Mouse (Mus musculus) kidney, postnatal 0 days (tissue): ENCODE data around the gene Kif6. TPM values are rescaled to one million over a fixed set of nuclear protein-coding genes. Genes with fewer than 3 reads are reported as not detected.

Source experiments
- ATAC-seq: fragments of 200-750 bp; cut with Nextera tagmentation; replicated peaks from 2 replicates; pipeline ENCODE4 v1.8.0; 2017; ENCODE audit warnings: low read depth, moderate number of reproducible peaks, moderate TSS enrichment, moderate library complexity; ENCODE audit not compliant: low FRiP score
- DNase-seq: peaks from one replicate; pipeline ENCODE4 v3.0.0-alpha.2; 2016; ENCODE audit warnings: low spot score
- H3K27ac ChIP-seq: fragments of 300-500 bp; sonication (generic); 2 replicates; pipeline ENCODE4 v1.5.1; 2014; ENCODE audit warnings: mild to moderate bottlenecking
- H3K27me3 ChIP-seq: fragments of 300-500 bp; sonication (generic); 2 replicates; pipeline ENCODE4 v1.6.1; 2014; ENCODE audit warnings: low read length, mixed read lengths; ENCODE audit not compliant: insufficient read depth
- H3K36me3 ChIP-seq: fragments of 300-500 bp; sonication (generic); 2 replicates; pipeline ENCODE4 v1.6.1; 2014; ENCODE audit warnings: low read length, mixed read lengths; ENCODE audit not compliant: insufficient read depth
- H3K4me1 ChIP-seq: fragments of 300-500 bp; sonication (generic); replicated peaks from 2 replicates; pipeline ENCODE4 v1.6.1; 2014; ENCODE audit warnings: antibody characterized with exemption, low read length, mixed read lengths; ENCODE audit not compliant: insufficient read depth
- H3K4me2 ChIP-seq: fragments of 300-500 bp; sonication (generic); 2 replicates; pipeline ENCODE4 v1.6.1; 2014; ENCODE audit warnings: mild to moderate bottlenecking, low read length, moderate library complexity, mixed read lengths
- H3K4me3 ChIP-seq: fragments of 300-500 bp; sonication (generic); replicated peaks from 2 replicates; pipeline ENCODE4 v1.5.1; 2014; ENCODE audit warnings: low read depth, low read length
- H3K9ac ChIP-seq: fragments of 300-500 bp; sonication (generic); 2 replicates; pipeline ENCODE4 v1.6.1; 2014; ENCODE audit warnings: low read depth, low read length
- H3K9me3 ChIP-seq: fragments of 300-500 bp; sonication (generic); replicated peaks from 2 replicates; pipeline ENCODE4 v1.6.1; 2016; ENCODE audit warnings: low read length, inconsistent platforms, mixed read lengths
- CTCF ChIP-seq: IDR thresholded peaks from 2 replicates; pipeline ENCODE4 v1.5.1; 2016; ENCODE audit warnings: antibody characterized with exemption, low read depth, mild to moderate bottlenecking, moderate library complexity
- WGBS: fragments of 180-500 bp; shearing (Covaris S2); extraction: QIAGEN DNeasy Blood & Tissue Kit; methylation state at CpG from one replicate; pipeline ENCODE4 v1.1.7; 2014; 5-methylcytosine and 5-hydroxymethylcytosine counted together
- polyA plus RNA-seq: library from polyadenylated mRNA; unstranded; fragments of >200 nt; fragmentation: Nextera tagmentation; extraction: Ambion mirVana; gene quantifications from 2 replicates; pipeline ENCODE4 v1.2.1, GENCODE M21; 2015

Gene Kif6
- polyA plus RNA-seq, 1 experiment from 2014 or later, result 1.3 TPM

DNA sequence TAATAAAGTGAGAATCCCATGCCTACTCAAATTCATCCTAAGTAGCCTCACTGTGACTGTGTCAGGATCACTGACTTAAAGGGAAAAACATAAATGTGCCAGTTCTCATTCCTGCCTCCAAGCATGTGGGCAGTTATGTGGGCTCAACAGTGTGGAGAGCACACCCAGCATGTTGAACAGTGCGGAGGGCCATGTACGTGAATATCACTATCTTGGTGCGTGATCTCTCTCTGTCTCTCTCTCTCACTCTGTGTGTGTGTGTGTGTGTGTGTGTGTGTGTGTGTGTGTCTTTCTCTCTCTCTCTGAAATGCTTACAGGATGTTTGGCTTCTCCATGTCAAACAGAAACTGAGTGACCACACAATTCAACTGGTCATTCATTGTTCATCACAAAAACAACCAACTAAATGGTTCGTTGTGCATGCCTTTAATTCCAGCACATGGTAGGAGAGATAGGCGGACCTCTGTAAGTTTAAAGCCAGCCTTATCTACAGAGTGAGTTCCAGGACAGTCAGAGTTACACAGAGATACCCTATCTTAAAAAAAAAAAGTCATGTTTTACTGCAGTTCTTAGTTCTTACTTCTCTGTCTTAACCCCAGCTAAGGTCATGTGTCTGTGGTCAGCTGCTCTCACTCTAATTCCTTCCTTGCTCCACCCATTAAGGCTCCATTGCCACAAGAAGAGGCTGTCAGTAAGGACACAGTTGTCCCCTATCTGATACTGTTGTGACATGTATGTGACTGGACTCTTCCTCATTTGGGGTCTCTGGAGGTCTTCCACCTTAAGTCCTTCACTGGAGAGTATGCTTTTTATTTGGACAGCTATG, 266.2 kb downstream of the Kif6 start:
- 83% methylated on average over 5 of the region's 5 CpGs for WGBS
- DNase-seq (no peak), ATAC-seq (no peak)
- no peak for TF ChIP-seq CTCF
- Histone ChIP-seq H3K4me2 (no peak overlapping the region), H3K9me3 (no peaks in the 10 kb centered on the region), H3K36me3 (no peaks in the 10 kb centered on the region), H3K27ac (no peak overlapping the region), H3K9ac (no peak overlapping the region), H3K4me1 (peaks cover 9% of the 10 kb centered on the region; the same call in 1 of the 2 replicates), H3K27me3 (no peaks in the 10 kb centered on the region), H3K4me3 (no peak overlapping the region)

GRCm38 (mm10) chr17:49881796-49882195, 266.9 kb downstream of the Kif6 start:
- TF ChIP-seq CTCF, result no peak
- no peak for DNase-seq
- no peak overlapping the region for H3K9ac ChIP-seq
- H3K36me3 ChIP-seq, result no peaks in the 10 kb centered on the region
- no peaks in the 10 kb centered on the region for H3K27me3 ChIP-seq
- H3K4me2 ChIP-seq, result no peak overlapping the region
- peaks cover 9% of the 10 kb centered on the region; the same call in 1 of the 2 replicates for H3K4me1 ChIP-seq
- ATAC-seq, result no peak
- H3K9me3 ChIP-seq, result no peaks in the 10 kb centered on the region
- 87% methylated on average over 7 of the region's 7 CpGs for whole genome bisulfite sequencing
- no peak overlapping the region for H3K4me3 ChIP-seq
- no peak overlapping the region for H3K27ac ChIP-seq

- no peaks in the 10 kb centered on the region for H3K27me3 ChIP-seq
- TF ChIP-seq CTCF, result peak; percentile 47
Measured at GRCm38 (mm10) chr17:49883136-49883755, 268.3 kb downstream of the Kif6 start.

DNA sequence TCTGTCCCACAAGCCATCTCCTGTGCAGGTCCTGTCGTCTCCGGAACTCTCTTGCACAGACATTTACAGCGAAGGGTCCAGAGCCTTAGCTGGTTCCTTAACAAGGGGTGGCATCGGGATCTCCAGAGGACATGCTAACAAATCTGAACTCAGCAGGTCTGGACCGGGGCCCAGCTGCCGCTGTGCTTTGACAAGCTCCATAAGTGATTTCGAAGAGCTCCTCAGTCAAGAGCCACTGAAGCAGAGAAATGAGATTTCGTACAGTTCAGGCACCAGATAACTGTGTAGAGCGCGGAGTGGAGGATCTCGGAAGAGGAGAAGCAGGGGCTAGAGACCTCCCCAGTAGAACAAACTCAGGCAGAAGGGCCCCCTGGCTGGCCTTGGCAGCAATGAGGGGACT, 270.1 kb downstream of the Kif6 start:
- H3K4me3 ChIP-seq, result no peak overlapping the region
- peaks cover 9% of the 10 kb centered on the region; the same call in 1 of the 2 replicates for H3K4me1 ChIP-seq
- no peaks in the 10 kb centered on the region for H3K27me3 ChIP-seq
- no peak overlapping the region for H3K4me2 ChIP-seq
- H3K9ac ChIP-seq, result no peak overlapping the region
- 50% methylated on average over 11 of the region's 11 CpGs for WGBS
- DNase-seq (no peak), ATAC-seq (no peak)
- no peaks in the 10 kb centered on the region for H3K36me3 ChIP-seq
- no peaks in the 10 kb centered on the region for H3K9me3 ChIP-seq
- TF ChIP-seq CTCF, result no peak
- no peak overlapping the region for H3K27ac ChIP-seq

More at GRCm38 (mm10) chr17:49883136-49883755, 268.3 kb downstream of the Kif6 start:
- Histone ChIP-seq H3K4me2 (no peak overlapping the region), H3K27ac (no peak overlapping the region), H3K4me3 (no peak overlapping the region), H3K9ac (no peak overlapping the region), H3K4me1 (peaks cover 9% of the 10 kb centered on the region; the same call in 1 of the 2 replicates), H3K36me3 (no peaks in the 10 kb centered on the region), H3K9me3 (no peaks in the 10 kb centered on the region)
- ATAC-seq, result no peak
- 80% methylated on average over 8 of the region's 8 CpGs for WGBS
- DNase-seq, result no peak

DNA sequence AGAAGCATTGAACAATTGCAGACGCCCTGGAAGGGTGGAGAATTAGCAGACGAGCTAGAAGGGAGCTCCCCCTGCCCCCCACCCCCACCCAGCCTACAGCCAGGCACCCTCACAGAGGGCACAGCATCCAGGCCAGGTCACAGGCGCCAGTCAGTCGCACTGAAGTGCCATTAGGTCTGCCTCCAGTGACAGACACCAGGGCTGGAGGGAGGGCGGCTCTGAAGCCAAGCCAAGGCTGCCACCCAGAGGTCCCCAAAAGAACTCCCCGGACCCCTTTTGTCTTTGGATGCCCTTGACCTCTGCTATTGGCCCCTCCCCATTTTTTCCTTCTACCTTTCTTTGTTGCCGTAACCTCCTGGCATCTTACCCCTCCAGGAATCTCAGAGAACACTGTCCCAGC, 274.7 kb downstream of the Kif6 start:
- WGBS, result 35% methylated on average over 7 of the region's 7 CpGs
- no peak overlapping the region for H3K4me2 ChIP-seq
- no peak overlapping the region for H3K4me3 ChIP-seq
- peaks cover 9% of the 10 kb centered on the region; the same call in 1 of the 2 replicates for H3K4me1 ChIP-seq
- no peaks in the 10 kb centered on the region for H3K9me3 ChIP-seq
- H3K36me3 ChIP-seq, result no peaks in the 10 kb centered on the region
- no peak overlapping the region for H3K27ac ChIP-seq
- H3K27me3 ChIP-seq, result no peaks in the 10 kb centered on the region
- peak; percentile 58 for TF ChIP-seq CTCF
- DNase-seq, result peak; percentile 43
- H3K9ac ChIP-seq, result no peak overlapping the region
- peak; percentile 57; the same call in 1 of the 2 replicates for ATAC-seq

- H3K36me3 ChIP-seq, result no peaks in the 10 kb centered on the region
- ATAC-seq (no peak), DNase-seq (no peak)
- H3K27ac ChIP-seq, result no peak overlapping the region
- H3K4me2 ChIP-seq, result no peak overlapping the region
- no peaks in the 10 kb centered on the region for H3K4me1 ChIP-seq
- WGBS, result 85% methylated on average over 16 of the region's 16 CpGs
- no peak overlapping the region for H3K4me3 ChIP-seq
- H3K9me3 ChIP-seq, result no peaks in the 10 kb centered on the region
- H3K9ac ChIP-seq, result no peak overlapping the region
- no peak for TF ChIP-seq CTCF
- H3K27me3 ChIP-seq, result no peaks in the 10 kb centered on the region
Measured at GRCm38 (mm10) chr17:49890861-49891260, 275.9 kb downstream of the Kif6 start.
